Mouse (Mus musculus) cerebellum, adult 11 months (tissue): ENCODE measurements around the gene Kcnc1.
A peak's percentile ranks its signal among the peaks of the same experiment; 100 is the strongest.

Source experiments
- DNase-seq: peaks from one replicate; pipeline ENCODE4 v3.0.0; 2022

Kcnc1 gene

DNA sequence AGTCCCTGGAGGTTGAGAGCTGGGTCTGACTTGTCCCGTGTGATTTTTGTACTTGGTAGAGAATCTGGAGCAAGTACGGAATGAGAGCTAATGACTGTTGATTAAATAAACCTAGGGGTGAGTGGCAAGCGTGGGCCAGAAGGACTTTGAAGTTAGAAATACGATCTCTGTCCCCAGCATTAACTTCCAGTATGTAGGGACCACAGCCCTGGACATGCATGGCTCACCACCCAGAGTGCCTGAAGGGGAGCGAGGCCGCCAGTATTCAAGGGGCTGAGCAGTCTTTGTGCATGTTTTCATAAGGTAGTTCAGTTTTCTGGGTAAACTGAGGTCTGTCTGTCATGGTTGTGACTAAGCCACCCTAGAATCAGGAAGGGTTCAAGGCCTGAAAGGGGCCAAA is 726 bp upstream of the Kcnc1 start:
- peak; percentile 33 for DNase-seq

DNA sequence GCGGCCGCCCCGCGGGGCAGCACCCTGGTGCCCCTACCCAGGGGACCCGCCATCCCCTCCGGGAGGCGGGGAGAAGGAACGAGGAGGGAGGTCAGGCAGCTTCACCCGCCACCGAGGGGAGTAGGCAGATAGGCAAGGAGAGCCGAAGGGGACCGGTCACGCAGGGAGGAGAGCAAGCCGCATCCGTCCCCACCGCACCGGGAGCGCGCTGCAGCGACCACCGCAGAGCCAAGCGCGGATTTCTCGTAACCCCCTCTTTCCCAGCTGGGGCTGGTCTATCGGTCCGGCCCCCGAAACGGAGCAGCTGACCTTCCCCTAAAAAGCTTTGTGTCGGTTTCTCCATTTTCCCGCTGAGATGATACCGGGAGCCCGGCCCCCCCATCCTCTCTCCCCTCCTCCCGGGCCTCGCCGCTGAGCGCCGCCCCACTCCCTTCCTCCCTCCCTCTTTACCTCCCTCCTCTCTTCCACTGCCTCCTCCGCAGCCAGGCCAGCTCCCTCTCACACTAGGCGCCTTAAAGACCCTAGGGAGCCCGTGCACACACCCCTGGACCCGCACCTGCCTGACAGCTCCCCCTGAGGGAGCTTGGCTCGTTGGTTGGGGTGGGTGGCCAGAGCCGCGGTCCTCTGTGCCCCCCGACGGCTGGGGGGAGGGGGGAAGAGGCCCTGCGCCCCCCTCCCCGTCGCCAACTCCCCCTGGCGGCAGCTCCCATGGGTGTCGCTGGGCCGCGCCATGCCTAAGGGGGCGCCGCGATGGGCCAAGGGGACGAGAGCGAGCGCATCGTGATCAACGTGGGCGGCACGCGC is 833 bp downstream of the Kcnc1 start:
- peak; percentile 67 for DNase-seq

DNA sequence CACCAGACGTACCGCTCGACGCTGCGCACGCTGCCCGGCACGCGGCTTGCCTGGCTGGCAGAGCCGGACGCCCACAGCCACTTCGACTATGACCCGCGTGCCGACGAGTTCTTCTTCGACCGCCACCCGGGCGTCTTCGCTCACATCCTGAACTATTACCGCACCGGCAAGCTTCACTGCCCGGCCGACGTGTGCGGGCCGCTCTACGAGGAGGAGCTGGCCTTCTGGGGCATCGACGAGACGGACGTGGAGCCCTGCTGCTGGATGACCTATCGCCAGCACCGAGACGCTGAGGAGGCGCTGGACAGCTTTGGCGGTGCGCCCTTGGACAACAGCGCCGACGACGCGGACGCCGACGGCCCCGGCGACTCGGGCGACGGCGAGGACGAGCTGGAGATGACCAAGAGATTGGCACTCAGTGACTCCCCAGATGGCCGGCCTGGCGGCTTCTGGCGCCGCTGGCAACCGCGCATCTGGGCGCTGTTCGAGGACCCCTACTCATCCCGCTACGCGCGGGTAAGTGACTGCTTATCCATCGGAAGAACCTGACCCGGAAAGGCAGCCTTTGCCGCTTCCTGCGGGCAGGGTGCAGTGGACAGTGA is 1.5 kb downstream of the Kcnc1 start:
- DNase-seq: peak; percentile 51

- DNase-seq: peak; percentile 19
Measured at GRCm38 (mm10) chr7:46398612-46399011, 2.3 kb downstream of the Kcnc1 start.

DNA sequence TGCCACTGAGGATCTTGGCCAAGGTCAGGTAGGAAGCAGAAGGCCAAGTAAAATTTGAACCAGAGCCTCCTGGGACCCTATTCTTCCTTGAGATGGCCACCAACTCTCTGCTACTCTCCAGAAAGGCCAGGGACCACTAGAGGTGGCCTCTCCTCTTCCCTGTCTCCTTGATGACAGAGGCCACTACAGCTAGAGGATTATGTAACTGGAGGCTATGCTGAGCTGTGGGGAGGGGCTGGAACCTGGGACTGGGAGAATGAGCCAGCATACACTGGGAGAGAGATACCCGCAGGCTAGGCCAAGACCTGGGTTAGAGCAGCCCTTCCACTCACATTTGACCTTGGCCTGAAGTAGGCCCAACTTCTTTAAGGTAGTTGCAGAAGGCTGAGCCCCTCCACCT is 3.4 kb downstream of the Kcnc1 start:
- peak; percentile 47 for DNase-seq

- DNase-seq: peak; percentile 37
Measured at GRCm38 (mm10) chr7:46400346-46400745, 4.0 kb downstream of the Kcnc1 start.

DNA sequence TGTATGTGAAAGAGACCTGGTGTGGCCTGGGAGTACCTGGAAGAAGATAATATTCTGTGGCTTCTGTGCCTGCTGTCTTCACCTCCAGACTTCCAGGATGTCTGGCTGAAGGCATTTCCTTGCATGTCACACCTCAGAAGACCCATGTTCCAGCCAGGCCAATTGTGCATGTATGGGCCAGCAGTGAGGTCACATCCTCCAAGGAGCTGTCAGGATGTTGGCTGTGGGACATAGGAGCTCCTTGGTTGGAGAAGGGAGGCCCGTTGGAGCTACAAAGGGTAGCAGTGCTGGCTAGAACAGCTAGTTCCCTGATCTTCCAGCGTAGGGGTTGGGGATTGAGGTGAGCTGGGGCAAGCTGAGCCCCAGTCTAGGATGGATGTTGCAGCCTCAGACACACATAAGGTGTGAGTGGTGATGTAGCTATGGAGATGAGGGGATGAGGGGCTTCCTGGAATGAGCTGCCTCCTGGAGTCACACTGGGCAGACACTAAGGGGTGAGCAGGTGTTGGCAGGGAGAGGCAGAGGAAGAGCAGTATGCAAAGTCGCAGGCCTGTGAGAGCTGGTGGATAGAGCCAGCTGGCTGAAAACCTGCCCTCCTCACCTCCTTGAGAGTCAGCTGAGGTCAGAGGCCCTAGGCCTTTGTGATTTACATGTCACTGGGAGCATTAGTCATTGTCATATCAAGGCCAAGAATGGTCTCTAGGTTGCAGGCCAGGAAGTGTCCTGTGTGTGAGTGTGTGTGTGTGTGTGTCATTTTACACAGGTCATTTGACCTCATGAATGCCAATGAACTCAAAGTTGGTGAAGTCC is 5.3 kb downstream of the Kcnc1 start:
- no peak for DNase-seq

- DNase-seq: no peak
Measured at GRCm38 (mm10) chr7:46403616-46404485, 7.6 kb downstream of the Kcnc1 start.

DNA sequence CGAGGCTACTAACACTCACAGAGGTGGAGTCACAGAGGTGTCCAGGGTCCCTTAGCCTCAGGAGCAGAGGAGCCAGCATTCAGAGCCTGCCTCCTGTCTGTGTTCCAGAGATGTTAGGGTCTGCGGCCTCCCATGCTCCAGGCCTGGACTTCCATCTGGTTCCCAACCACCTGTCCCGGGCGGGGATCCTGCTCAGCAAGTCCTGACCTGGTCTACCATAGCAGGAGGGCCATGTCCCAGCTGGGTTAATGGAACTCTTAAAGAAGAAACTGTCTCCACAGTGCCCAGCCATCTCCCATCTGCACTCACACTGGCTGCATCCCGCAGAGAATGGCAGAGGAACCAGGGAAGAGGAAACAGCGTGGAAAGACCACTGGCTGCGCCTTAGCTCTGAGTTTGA is 8.5 kb downstream of the Kcnc1 start:
- no peak for DNase-seq

- DNase-seq: no peak
Measured at GRCm38 (mm10) chr7:46408606-46409005, 12.3 kb downstream of the Kcnc1 start.

DNA sequence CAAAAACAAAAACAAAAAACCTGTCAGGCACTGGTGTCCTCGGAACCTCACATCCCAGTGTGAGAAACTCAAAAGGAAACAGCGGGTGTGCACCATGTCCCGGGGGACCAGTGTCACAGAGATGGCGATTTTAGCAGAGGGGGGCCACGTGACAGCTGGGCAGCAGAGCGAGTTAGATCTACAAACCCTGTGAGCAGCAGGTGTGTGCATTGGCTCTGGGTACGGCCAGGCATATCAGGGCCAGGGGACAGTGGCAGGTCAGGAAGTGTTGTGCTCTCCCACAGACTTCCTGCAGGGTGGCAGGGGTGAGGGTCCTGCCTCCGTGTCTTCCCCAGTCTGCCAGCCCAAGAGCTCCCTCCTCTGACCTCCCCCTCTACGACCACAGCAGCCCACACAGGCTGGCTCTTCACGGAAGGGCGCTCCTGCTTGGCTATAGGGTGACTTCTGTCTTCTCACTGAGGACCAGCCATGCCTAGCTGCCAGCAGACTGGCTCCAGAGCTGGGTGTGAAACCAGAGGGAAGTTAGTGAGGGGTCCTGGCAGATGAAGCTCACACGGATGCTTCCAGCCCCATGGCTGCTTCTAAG is 13.0 kb downstream of the Kcnc1 start:
- DNase-seq: no peak

GRCm38 (mm10) chr7:46410727-46411126 is 14.4 kb downstream of the Kcnc1 start:
- no peak for DNase-seq

- DNase-seq: no peak
Measured at GRCm38 (mm10) chr7:46412823-46413222, 16.5 kb downstream of the Kcnc1 start.

DNA sequence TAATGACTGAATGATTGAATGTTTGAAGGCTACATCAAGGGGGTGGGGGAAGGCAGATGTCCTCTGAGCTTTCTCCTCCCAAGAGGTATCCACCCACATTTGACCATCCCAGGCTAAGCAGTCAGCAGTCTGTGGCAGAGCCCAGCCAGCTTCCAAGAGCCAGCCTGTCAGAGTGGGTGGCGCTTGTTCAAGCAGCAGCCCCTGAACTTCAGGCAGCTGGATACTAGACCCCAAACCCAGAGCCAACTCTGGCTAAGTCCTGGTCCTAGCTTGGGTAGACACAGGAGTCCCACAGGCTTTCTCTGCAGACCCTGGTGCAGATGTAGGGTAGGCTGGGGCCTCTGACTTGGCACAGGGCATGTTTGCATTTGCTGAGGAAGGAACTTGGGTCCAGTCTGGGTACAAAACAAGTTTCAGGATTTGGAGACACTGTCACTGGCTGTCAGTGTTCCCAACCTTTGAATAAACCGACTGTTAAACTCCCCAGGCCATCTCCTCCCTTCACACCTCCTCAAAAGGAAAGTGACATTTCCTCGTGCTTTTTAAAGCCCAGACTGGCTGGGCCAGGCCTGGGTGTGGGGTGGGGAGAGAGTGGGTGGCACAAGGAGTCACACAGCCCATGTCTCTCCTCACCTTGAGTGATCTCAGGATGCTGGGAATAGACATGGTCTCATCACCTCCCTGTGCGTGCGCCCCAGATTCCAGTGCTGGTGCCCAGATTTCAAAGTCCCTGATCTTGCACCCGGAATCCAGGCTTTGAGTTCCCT is 17.8 kb downstream of the Kcnc1 start:
- DNase-seq: no peak

GRCm38 (mm10) chr7:46415818-46416425 is 19.6 kb downstream of the Kcnc1 start:
- DNase-seq: no peak

DNA sequence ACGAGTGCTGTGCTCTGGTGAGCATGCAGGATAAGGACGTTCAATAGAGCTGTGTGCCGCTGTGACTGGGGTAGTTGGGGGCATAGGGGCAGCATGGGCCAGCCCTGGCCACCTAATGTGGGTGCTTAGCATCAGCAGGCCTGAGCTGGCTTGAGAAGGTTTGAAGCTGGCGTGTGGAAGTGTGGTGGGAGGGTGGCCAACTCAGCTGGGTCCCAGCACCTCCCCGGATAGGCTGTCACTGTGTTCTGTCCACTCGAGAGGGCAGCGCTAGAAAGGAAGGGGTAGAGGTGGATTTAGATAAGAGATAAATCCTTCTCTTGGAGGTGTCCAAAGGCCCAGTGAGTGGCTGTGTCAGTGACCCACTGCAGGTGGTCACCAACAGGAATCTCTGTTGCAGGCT is 21.2 kb downstream of the Kcnc1 start:
- no peak for DNase-seq

DNA sequence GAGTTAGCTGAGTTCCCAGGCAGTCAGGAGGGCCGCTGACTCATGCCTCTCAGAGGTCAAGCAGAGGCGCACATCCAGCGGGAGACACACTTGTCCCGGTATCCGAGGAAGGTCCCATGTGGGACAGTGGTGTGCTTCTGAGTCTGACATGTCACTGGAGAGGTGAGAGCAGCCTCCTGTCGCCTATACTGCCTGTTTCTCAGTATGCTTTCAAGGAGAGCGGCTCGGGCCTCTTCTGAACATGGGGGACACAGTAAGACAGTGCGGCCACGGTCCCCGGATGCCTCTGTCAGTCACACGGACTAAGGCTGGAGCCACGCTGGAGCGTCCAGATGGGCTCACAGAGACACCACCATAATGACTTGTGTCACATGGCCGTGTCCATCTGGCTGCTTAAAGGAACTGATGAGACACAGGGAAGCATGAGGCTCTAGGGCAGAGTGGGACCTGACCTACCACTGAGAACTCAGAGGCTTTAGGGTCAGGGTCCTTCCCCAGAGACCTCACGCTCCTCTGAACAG is 21.9 kb downstream of the Kcnc1 start:
- no peak for DNase-seq

GRCm38 (mm10) chr7:46421535-46421934 is 25.2 kb downstream of the Kcnc1 start:
- DNase-seq: peak; percentile 59

GRCm38 (mm10) chr7:46422052-46422763 is 25.9 kb downstream of the Kcnc1 start:
- no peak for DNase-seq

- peak; percentile 83 for DNase-seq
Measured at GRCm38 (mm10) chr7:46422764-46423412, 26.6 kb downstream of the Kcnc1 start.
